Mouse (Mus musculus) olfactory bulb, adult 2 months (tissue): Measurements from ENCODE around the gene Lrtm2.

Experiments used
- CTCF ChIP-seq: fragments of 200-500 bp; IDR thresholded peaks from 2 replicates; pipeline ENCODE4 v1.5.1; 2012; ENCODE audit warnings: low read depth, mild to moderate bottlenecking, low read length, moderate library complexity; ENCODE audit not compliant: insufficient read depth
- POLR2A ChIP-seq: fragments of 200-500 bp; IDR thresholded peaks from 2 replicates; pipeline ENCODE4 v1.6.1; 2012; ENCODE audit warnings: mild to moderate bottlenecking, low read depth, low read length, moderate library complexity; ENCODE audit not compliant: insufficient read depth

- no peak for TF ChIP-seq POLR2A
- no peak for TF ChIP-seq CTCF
These were observed 33.0 kb upstream of the Lrtm2 start for GRCm38 (mm10) chr6:119363593-119363992.
